Mouse (Mus musculus): ENCODE measurements around the gene Spesp1. TPM values are rescaled to one million over a fixed set of nuclear protein-coding genes. Genes with fewer than 3 reads are reported as not detected.

The Spesp1 gene
- total RNA-seq, 2 experiments from 2014 or later: not detected

DNA sequence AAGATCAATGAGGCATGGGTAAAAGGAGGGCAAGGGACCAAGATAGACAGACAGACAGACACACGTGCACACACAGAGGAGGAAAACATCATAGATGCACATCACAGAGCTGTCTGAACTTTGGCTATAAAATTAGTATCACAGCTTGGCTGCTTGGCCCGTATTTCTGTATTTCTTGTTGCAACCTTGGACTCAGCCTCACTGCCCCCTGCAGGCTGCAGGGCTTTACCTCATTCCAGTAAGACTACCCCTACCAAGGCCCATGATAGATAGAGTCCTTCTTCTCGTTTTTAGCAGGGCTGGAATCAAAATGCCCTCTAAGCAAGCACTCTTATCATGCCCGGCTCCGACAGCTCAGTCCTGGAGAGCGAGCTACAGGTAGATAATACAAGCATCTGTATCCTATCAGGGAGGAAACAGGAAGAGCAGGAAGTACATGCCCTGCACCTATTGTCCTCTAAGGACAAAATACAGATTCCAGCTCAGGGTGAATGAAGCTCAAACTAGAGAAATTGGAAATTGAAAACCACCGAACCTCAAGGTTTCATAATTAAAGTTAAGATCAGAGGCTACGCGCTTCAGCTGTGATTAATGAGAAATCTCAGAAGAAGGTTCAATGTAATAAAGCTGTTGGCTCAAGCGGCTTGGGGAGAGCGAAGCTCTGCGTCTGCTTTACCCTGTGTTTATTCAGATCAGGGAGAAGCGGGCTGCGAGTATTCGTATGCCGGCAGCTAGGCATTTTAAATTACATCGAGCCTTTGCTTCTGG, 36.2 kb downstream of the Spesp1 start:
- DNase-seq: peak; percentile 31

DNA sequence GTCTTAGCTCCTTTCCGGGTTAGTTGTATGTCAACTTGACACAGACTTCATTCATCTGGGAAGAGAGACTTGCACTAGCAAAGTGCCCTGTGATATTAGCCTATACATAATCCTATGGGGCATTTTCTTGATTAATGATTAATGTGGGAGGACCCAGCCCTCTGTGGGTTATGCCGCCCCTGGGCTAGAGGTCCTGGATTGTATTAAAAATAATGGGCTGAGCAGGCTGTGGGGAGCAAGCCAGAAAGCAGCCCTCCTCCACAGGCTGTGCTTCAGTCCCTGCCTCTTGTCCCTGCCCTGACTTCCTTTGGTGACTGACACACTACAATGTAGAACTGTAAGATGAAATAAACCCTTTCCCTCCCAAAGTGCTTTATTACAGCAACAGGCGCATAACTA, 37.4 kb downstream of the Spesp1 start:
- no peak for DNase-seq

DNA sequence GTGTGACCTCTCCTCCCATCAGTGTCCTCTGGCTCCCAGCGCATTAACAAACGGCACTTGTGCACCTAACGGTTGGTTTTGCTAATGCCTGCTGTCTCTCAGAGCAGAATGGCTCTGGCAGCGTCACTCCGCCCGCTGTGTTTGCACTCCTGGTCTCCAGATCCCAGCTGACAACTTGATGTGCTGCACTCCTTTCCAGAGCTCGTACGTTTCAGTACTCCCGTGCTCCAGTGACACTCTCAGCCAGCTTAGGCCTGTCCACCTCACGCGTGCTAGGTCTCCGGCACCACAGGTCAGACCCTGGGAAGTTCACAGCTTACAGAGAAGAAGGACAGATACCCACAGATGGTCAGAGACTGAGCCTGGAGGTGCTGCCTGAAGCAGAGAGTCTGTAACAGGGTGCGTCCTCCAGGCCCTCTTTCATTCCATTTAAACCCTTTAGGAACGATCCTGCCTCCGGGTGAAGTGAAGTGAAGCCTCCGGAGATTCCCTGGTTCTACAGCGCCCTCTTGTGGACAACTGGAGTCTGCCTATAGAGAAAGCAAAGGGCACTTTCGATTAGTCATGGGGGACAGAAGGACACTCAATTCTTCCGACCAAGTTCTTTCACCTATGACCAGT, 37.9 kb downstream of the Spesp1 start:
- peak; percentile 89 for DNase-seq

DNA sequence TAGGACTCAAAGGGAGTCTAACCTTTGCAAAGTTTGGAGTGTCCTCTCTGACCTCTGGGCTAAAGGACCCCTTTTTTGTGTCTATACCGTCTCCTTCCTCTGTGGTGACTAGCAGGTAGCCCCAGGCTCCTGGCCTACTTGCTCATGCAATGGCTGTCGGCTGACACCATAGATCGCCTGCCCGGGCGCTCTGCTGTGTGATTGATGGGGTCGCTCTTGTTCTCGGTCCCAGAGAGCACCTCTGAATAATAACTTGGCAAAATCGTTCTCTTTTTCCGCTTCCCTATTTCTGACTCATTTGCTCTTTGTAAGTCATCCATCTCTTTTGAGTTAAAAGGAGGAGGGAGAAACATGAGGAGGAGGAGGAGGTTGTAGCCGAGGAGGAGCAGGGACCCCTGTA, 42.0 kb downstream of the Spesp1 start:
- DNase-seq: no peak

DNA sequence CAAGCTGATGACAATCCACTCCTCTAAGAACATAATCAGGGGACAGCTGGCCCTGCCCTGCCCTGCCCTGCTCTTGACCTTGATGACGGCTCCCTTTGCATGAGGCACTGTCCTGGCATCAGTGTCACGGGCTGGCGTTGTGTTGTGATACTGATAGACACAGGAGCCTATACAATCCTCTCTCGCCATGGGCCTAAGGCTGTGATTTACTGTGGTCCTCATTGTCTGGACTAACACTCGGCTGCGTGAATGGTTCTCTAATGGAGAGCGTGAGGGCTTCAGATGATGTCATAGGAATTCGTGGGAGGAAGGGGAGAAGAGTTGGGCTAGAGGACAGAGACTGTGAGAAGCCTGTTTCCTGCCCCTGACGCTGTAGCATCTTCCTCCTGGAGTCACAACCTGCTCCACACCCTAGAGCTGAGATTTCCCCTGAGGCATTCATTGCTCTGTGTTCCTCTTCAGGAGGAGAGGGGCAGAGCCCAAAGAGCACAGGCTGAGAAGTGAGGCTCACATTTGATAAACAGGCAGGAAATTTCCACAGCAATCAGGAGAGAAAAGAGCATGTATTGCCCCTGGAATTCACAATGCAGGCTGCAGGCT, 44.5 kb downstream of the Spesp1 start:
- DNase-seq: no peak

DNA sequence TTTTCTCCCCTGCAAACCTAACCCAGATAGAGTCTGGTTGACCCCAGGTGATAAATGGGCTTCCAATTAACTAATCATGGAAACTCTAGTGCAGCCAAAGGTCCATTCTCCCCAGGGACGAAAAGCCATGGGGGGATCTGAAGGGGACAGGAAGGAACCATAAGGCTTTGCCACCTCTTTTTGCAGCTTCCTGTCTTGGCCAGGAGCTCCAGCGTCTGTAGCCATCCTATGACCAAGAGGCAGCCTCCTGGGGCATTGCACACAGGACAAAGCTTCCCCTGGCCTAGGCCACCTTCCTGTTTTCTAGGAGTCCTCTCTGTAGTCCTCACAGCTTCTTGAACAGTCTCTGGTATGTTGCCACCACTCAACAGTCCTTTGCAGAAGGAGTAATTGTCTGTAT, 46.5 kb downstream of the Spesp1 start:
- no peak for DNase-seq

DNA sequence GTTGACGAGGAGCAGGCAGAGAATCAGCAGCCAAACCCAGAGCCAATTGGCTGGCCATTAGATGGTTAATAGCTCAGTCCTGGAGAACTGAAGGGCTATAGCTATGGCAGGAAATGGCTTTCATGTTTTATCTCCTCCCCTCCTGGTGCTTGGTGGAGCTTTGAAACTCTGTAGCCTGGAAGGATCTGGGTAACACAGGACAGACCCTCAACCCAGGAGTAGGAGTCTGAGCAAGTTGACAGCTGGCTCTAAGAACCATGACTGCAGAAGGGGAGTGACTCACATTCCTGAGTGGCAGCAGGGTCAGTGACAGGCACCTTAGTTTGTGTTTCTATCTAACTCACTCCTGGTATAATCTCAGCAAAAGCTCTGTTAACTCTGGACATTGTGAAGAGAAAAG, 49.4 kb downstream of the Spesp1 start:
- no peak for DNase-seq

DNA sequence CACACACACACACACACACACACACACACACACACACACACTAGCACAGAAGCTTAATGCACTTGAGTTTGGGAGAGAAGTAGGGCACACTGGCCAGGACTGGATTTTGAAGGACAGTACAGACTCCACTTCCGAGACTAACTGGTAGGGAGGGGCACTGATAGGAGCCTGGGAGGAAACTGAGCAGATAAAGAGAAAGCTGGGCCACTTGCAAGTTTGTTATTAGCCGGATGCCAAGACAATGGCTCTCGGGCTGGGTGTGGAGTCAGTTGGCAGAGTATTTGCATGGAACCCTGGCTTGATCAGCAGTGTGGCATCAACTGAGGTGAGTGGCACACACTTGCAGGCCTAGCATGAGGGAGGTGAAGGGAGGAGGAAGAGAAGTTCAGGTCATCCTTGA, 51.0 kb downstream of the Spesp1 start:
- no peak for DNase-seq

DNA sequence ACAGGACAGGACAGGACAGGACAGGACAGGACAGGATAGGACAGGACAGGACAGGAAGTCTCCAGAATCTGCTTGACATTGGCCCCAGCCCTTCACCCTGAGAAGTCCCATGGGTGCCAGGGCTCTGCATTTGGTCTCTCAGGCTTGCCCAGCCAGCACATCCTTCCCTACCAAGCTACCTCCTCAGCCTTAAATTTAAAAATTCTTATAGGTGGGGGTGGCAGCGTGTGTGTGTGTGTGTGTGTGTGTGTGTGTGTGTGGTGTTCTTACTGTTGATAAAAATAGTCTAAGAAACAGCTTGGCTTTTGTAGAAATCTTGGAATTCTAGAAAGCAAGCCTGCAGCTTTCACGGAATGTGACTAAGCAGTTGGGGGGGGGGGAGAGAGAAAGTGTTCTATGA, 52.0 kb downstream of the Spesp1 start:
- no peak for DNase-seq

DNA sequence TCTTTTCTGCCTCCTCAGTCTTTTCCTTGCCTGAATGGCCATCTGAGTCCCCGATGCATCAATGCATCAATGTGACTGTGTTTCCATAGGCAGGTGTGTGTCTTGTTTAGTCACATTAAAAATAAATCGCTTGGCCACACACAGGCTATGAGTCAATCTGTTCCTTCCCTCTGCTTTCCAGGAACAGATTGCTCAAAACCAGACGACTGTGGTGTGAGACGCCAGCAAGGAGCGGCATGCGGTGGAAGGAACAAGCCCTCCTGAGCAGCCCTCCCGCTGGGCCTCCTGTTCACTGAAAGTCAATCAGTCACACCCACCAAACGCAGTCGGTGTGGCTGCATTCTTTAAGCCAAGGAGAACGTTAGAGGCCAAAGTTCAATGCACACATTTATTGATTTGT, 59.5 kb downstream of the Spesp1 start:
- DNase-seq: no peak

DNA sequence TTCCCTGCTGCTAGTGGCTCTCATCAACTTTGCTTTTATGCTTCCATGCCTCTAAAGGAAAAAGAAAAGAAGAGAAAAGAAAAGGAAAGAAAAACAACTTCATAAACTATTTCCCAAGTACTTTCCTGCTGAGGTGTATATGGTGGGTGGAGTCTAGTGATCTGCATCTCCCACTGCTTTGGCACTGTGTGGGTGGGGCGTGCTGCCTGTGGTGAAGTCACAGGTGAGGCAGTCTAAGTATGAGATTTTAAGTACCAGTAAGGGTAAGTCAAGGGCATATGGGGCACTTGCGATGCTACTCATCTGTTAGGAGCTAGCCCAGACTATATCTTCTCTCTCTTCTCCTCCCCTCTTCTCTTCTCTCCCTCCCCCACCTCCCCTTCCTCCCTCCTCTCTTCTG, 60.0 kb downstream of the Spesp1 start:
- DNase-seq: no peak

Small RNA genes within 50 kb of the gene (microRNA-seq; reads per million reads assigned to microRNA genes)
- 0 reads per million in 2 experiments for gene Gm25603

Other genes with a start within 250 kb of the Spesp1 start
- 10 to 100 TPM; 11.3 to 14.4 TPM for gene Glce, start 159.6 kb downstream of the Spesp1 start, total RNA-seq (2021)
- gene Anp32a, start 59.1 kb upstream of the Spesp1 start, total RNA-seq (2021): 100 to 1,000 TPM; 255 to 279 TPM

Data from heart, postnatal 4 days (tissue).